Mouse (Mus musculus) liver, embryonic 15.5 days (tissue): ENCODE measurements around the gene Ncoa1. TPM values are rescaled to one million over a fixed set of nuclear protein-coding genes. Genes with fewer than 3 reads are reported as not detected.
"Not testable (repeated sequence)": the region's sequence is repeated elsewhere in the genome, so short reads cannot be mapped to it uniquely, and the experiment has no call there.

ENCODE experiments used
- ATAC-seq: fragments of 200-750 bp; cut with Nextera tagmentation; 2 replicates; pipeline ENCODE4 v1.8.0; 2017; ENCODE audit warnings: moderate number of reproducible peaks, mild to moderate bottlenecking, moderate library complexity; ENCODE audit not compliant: insufficient read depth
- H3K27ac ChIP-seq: fragments of 300-500 bp; sonication (generic); replicated peaks from 2 replicates; pipeline ENCODE4 v1.5.1; 2015; ENCODE audit warnings: mild to moderate bottlenecking, inconsistent platforms
- H3K27me3 ChIP-seq: fragments of 300-500 bp; sonication (generic); 2 replicates; pipeline ENCODE4 v1.6.1; 2015; ENCODE audit warnings: mild to moderate bottlenecking, inconsistent platforms
- H3K36me3 ChIP-seq: fragments of 300-500 bp; sonication (generic); replicated peaks from 2 replicates; pipeline ENCODE4 v1.6.1; 2015; ENCODE audit warnings: moderate library complexity, mild to moderate bottlenecking, inconsistent platforms
- H3K4me1 ChIP-seq: fragments of 300-500 bp; sonication (generic); replicated peaks from 2 replicates; pipeline ENCODE4 v1.6.1; 2015; ENCODE audit warnings: inconsistent platforms
- H3K4me2 ChIP-seq: fragments of 300-500 bp; sonication (generic); 2 replicates; pipeline ENCODE4 v1.6.1; 2015; ENCODE audit warnings: moderate library complexity, mild to moderate bottlenecking, inconsistent platforms
- H3K4me3 ChIP-seq: fragments of 300-500 bp; sonication (generic); replicated peaks from 2 replicates; pipeline ENCODE4 v1.5.1; 2015; ENCODE audit warnings: mild to moderate bottlenecking, inconsistent platforms
- H3K9ac ChIP-seq: fragments of 300-500 bp; sonication (generic); 2 replicates; pipeline ENCODE4 v1.6.1; 2015; ENCODE audit warnings: moderate library complexity, mild to moderate bottlenecking, inconsistent platforms
- H3K9me3 ChIP-seq: fragments of 300-500 bp; sonication (generic); replicated peaks from 2 replicates; pipeline ENCODE4 v1.6.1; 2016; ENCODE audit warnings: inconsistent platforms
- WGBS: fragments of 180-500 bp; shearing (Covaris S2); methylation state at CpG from one replicate; pipeline ENCODE4 v1.1.7; 2015; ENCODE audit warnings: mixed read lengths; ENCODE audit not compliant: insufficient replicate concordance; 5-methylcytosine and 5-hydroxymethylcytosine counted together
- polyA plus RNA-seq: library from polyadenylated mRNA; unstranded; fragments of >200 nt; fragmentation: Nextera tagmentation; extraction: Ambion mirVana; gene quantifications from 2 replicates; pipeline ENCODE4 v1.2.1, GENCODE M21; 2015

Ncoa1 gene
- polyA plus RNA-seq, 1 experiment from 2014 or later, result 1.3 TPM

GRCm38 (mm10) chr12:4475251-4475993, 1.6 kb downstream of the Ncoa1 start:
- Histone ChIP-seq H3K9me3 (no peaks in the 10 kb centered on the region), H3K4me1 (peaks cover 22% of the 10 kb centered on the region), H3K9ac (peak overlapping the region; percentile 74; the same call in 1 of the 2 replicates), H3K4me2 (peak overlapping the region; percentile 91), H3K4me3 (peak overlapping the region; percentile 81), H3K36me3 (no peaks in the 10 kb centered on the region), H3K27me3 (peaks cover 75% of the 10 kb centered on the region), H3K27ac (no peak overlapping the region)
- 17% methylated on average over 18 of the region's 18 CpGs for WGBS
- ATAC-seq, result no peak

GRCm38 (mm10) chr12:4469115-4469514, 7.9 kb downstream of the Ncoa1 start:
- Histone ChIP-seq H3K4me3 (no peak overlapping the region), H3K4me1 (no peaks in the 10 kb centered on the region; the same call in 1 of the 2 replicates), H3K27me3 (peaks cover 20% of the 10 kb centered on the region), H3K9me3 (no peaks in the 10 kb centered on the region), H3K27ac (no peak overlapping the region), H3K36me3 (no peaks in the 10 kb centered on the region), H3K4me2 (no peak overlapping the region), H3K9ac (no peak overlapping the region)
- WGBS, result 38% methylated on average over 2 of the region's 2 CpGs
- ATAC-seq, result no peak

DNA sequence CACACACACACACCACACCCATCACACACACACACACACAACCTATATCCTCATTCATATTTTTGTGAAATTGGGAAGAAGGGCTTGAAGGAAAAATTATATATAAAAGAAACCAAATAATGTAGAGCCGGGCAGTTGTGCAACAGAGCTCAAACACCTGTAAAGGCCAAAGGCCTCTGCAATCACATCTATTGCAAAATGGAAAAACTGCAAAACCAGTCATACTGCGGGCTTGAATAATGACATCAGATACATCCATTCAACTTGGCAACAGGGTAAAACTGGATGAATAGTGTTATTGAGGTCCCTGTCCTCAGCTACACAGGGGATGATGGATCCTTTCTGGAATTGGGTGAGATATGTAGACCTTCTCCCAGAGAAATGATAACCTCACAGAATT, 13.3 kb downstream of the Ncoa1 start:
- H3K9me3 ChIP-seq, result no peaks in the 10 kb centered on the region
- H3K27ac ChIP-seq, result no peak overlapping the region
- no peaks in the 10 kb centered on the region for H3K36me3 ChIP-seq
- H3K4me3 ChIP-seq, result no peak overlapping the region
- ATAC-seq, result no peak; the same call in 1 of the 2 replicates
- 56% methylated on average over 2 of the region's 2 CpGs for WGBS
- H3K4me2 ChIP-seq, result no peak overlapping the region
- H3K27me3 ChIP-seq, result no peaks in the 10 kb centered on the region
- H3K4me1 ChIP-seq, result no peaks in the 10 kb centered on the region
- no peak overlapping the region for H3K9ac ChIP-seq

DNA sequence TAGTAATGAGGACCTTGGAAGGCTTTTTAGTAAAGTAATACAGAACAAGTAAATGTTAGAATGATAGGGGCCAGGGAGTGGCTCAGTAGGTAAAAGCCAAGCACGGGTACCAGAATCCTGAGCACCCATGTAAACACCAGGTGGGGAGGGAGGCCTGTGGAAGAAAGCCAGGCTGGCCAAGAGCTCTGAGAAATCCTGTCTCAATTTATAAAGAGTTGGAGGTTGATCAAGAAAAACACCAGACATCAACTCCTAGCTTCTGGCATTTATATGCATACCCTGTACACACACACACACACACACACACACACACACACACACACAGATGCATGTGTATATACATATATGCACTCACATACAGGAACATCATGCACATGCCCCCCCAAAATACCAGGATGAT, 14.6 kb downstream of the Ncoa1 start:
- H3K9ac ChIP-seq, result no peak overlapping the region
- no peak for ATAC-seq
- H3K4me3 ChIP-seq, result no peak overlapping the region
- H3K4me2 ChIP-seq, result no peak overlapping the region
- WGBS, result 68% methylated on average over 1 of the region's 1 CpGs
- no peaks in the 10 kb centered on the region for H3K36me3 ChIP-seq
- no peaks in the 10 kb centered on the region for H3K27me3 ChIP-seq
- no peaks in the 10 kb centered on the region for H3K4me1 ChIP-seq
- no peak overlapping the region for H3K27ac ChIP-seq
- no peaks in the 10 kb centered on the region for H3K9me3 ChIP-seq

DNA sequence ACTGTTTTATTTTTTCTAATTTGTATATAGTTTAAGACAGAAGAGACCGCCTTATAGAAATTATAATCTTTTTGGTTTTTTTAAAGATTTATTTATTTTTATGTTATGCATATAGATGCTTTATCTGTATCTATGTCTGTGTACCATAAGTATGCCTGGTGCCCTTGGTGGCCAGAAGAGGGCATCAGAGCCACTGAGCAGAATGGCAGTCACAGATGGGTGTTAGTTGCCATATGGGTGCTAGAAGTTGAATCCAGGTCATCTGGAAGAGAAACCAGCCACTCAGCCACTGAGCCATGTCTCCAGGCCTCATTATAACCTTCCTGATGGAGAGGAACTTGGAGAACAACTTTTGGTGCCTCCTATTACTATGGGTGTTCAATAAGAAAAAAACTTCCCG, 16.0 kb downstream of the Ncoa1 start:
- Histone ChIP-seq H3K27me3 (no peaks in the 10 kb centered on the region), H3K27ac (no peak overlapping the region), H3K36me3 (no peaks in the 10 kb centered on the region), H3K9me3 (no peaks in the 10 kb centered on the region), H3K9ac (no peak overlapping the region), H3K4me2 (no peak overlapping the region), H3K4me1 (peaks cover under 1% of the 10 kb centered on the region; the same call in 1 of the 2 replicates), H3K4me3 (no peak overlapping the region)
- 69% methylated on average over 2 of the region's 2 CpGs for WGBS
- ATAC-seq, result no peak

DNA sequence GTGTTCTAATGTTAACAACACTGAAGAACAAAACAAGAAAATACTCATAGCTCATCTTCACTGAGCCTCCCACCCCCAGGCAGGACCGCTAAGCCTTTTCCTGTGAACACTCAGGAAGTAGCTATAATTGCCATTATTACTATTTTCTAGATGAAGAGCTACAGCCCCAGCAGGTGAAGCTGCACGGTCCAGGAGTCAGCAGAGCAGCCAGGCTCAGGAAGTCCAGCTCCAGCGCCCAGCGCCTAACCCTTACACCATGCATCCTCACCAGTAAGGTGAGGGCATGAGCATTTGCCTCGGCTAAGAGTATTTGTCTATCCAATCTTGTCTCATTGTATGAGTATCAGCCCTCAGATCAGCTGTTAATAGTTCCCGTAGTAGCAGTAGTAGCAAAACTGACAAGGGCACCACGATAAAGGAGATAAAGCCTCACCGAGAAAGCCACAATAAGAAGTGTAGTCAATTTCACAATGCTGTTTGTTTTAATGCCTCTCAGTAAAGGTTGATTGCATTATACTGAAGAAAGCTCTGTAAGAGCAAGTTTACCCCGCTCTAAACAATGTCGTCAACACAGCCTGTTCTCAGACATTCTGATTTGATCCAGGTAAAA, 21.9 kb downstream of the Ncoa1 start:
- no peaks in the 10 kb centered on the region for H3K27me3 ChIP-seq
- H3K9ac ChIP-seq, result no peak overlapping the region
- H3K4me3 ChIP-seq, result no peak overlapping the region
- no peak overlapping the region for H3K4me2 ChIP-seq
- H3K27ac ChIP-seq, result no peak overlapping the region
- 47% methylated on average over 10 of the region's 10 CpGs for WGBS
- ATAC-seq, result no peak
- peaks cover 14% of the 10 kb centered on the region for H3K4me1 ChIP-seq
- H3K36me3 ChIP-seq, result no peaks in the 10 kb centered on the region
- H3K9me3 ChIP-seq, result no peaks in the 10 kb centered on the region

DNA sequence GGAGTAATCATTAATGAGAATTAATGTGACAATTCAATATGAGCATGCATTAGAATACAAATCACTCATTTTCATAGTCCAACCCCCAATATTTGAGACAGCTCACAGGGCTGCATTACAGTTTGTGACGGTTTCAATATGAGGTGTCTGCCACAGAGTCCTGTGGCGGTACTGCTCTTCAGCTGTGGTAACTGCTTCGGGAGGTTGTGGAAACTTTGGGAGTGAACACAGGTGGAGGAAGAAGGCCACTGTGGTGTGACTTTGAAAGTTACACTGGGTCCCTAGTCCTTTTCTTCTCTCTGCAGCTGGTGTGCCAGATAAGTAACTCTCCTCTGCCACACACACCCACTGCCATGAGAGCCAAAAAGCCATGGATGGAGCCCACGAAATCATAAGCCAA, 22.7 kb downstream of the Ncoa1 start:
- WGBS, result 42% methylated on average over 4 of the region's 4 CpGs
- ATAC-seq, result no peak
- Histone ChIP-seq H3K4me1 (peaks cover 14% of the 10 kb centered on the region), H3K9ac (no peak overlapping the region), H3K4me2 (no peak overlapping the region), H3K4me3 (no peak overlapping the region), H3K27me3 (no peaks in the 10 kb centered on the region), H3K9me3 (no peaks in the 10 kb centered on the region), H3K36me3 (no peaks in the 10 kb centered on the region), H3K27ac (no peak overlapping the region)

GRCm38 (mm10) chr12:4452233-4452632, 24.7 kb downstream of the Ncoa1 start:
- H3K27ac ChIP-seq, result no peak overlapping the region
- H3K27me3 ChIP-seq, result no peaks in the 10 kb centered on the region
- no peak overlapping the region for H3K4me2 ChIP-seq
- H3K36me3 ChIP-seq, result no peaks in the 10 kb centered on the region
- no peaks in the 10 kb centered on the region for H3K9me3 ChIP-seq
- H3K4me3 ChIP-seq, result no peak overlapping the region
- no peak for ATAC-seq
- peaks cover 14% of the 10 kb centered on the region for H3K4me1 ChIP-seq
- H3K9ac ChIP-seq, result no peak overlapping the region

- H3K27me3 ChIP-seq, H3K9me3 ChIP-seq, H3K9ac ChIP-seq, H3K4me2 ChIP-seq, H3K27ac ChIP-seq, H3K4me3 ChIP-seq, H3K36me3 ChIP-seq, ATAC-seq: not testable (repeated sequence)
- peaks cover 12% of the 10 kb centered on the region for H3K4me1 ChIP-seq
Observed at GRCm38 (mm10) chr12:4450485-4450884, 26.5 kb downstream of the Ncoa1 start.

DNA sequence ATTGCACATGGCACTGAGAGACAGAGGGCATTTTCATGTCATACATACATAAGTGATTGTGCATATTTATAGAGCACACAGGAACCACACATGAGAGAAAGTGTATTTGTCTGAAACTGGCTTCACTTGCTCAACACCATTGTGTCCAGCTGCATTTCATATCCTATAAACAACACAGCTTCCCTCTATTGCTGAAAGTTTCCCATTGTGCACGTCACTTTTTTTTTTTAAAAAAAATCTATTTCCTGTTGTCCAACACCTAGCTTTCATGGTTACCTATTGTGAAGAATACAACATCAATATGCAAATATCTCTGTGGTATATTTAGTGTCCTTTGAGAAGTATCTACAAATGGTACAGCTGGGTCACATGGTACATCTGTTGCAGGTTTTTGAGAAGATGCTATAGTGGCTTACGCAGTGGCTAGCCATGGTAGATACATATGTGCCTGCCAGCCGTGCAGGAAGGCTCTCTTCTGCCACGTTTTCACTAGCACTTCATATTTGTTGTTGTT, 28.8 kb downstream of the Ncoa1 start:
- no peaks in the 10 kb centered on the region for H3K9me3 ChIP-seq
- WGBS, result 60% methylated on average over 4 of the region's 4 CpGs

DNA sequence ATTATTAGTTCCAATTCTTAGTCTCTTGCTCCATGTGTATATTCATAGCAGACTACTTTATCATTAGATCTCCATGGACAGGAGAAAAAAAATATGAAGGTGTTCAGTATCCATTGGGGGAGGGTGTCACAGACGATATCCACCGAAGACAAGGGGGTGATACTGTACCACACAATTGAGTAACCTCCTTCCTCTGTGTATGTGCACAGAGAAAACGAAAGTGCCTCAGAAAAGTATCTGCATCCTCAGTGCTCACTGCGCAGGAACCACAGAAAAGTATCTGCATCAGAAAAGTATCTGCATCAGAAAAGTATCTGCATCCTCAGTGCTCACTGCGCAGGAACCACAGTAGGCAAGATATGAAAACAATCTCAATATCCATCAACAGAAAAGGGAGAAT, 32.0 kb downstream of the Ncoa1 start:
- Histone ChIP-seq H3K9ac (no peak overlapping the region), H3K27me3 (no peaks in the 10 kb centered on the region), H3K4me2 (no peak overlapping the region), H3K4me3 (no peak overlapping the region), H3K36me3 (no peaks in the 10 kb centered on the region), H3K27ac (no peak overlapping the region), H3K9me3 (no peaks in the 10 kb centered on the region), H3K4me1 (no peaks in the 10 kb centered on the region)
- 50% methylated on average over 5 of the region's 5 CpGs for WGBS
- no peak for ATAC-seq

More for the DNA sequence above, 28.8 kb downstream of the Ncoa1 start:
- Histone ChIP-seq H3K4me2 (no peak overlapping the region), H3K36me3 (no peaks in the 10 kb centered on the region), H3K4me3 (no peak overlapping the region), H3K9ac (no peak overlapping the region), H3K27me3 (no peaks in the 10 kb centered on the region), H3K27ac (no peak overlapping the region), H3K4me1 (no peaks in the 10 kb centered on the region)
- ATAC-seq, result no peak
